Mouse (Mus musculus) Muller cell, postnatal 12 days (primary cell): ENCODE results near the gene Ntan1.

Source experiments
- DNase-seq: peaks from one replicate; pipeline ENCODE4 v3.0.0-alpha.2; 2015; ENCODE audit errors: inconsistent ontology term

The Ntan1 gene

GRCm38 (mm10) chr16:13831606-13832005 is 13.0 kb downstream of the Ntan1 start:
- no peak for DNase-seq

GRCm38 (mm10) chr16:13834382-13834781 is 15.7 kb downstream of the Ntan1 start:
- DNase-seq, result no peak

- DNase-seq, result no peak
Measured at GRCm38 (mm10) chr16:13840056-13840455, 21.4 kb downstream of the Ntan1 start.

GRCm38 (mm10) chr16:13840956-13841355 is 22.3 kb downstream of the Ntan1 start:
- no peak for DNase-seq

GRCm38 (mm10) chr16:13845031-13845430 is 26.4 kb downstream of the Ntan1 start:
- DNase-seq, result no peak

- DNase-seq, result no peak
Measured at GRCm38 (mm10) chr16:13846675-13847074, 28.0 kb downstream of the Ntan1 start.

- no peak for DNase-seq
Measured at GRCm38 (mm10) chr16:13848310-13848709, 29.7 kb downstream of the Ntan1 start.

- no peak for DNase-seq
Measured at GRCm38 (mm10) chr16:13851446-13851845, 32.8 kb downstream of the Ntan1 start.

- no peak for DNase-seq
Measured at GRCm38 (mm10) chr16:13853886-13854285, 35.2 kb downstream of the Ntan1 start.

GRCm38 (mm10) chr16:13866076-13866475 is 47.4 kb downstream of the Ntan1 start:
- no peak for DNase-seq

GRCm38 (mm10) chr16:13866616-13867015 is 48.0 kb downstream of the Ntan1 start:
- no peak for DNase-seq

- peak; percentile 51 for DNase-seq
Measured at GRCm38 (mm10) chr16:13867406-13867805, 48.8 kb downstream of the Ntan1 start.

GRCm38 (mm10) chr16:13867910-13868514 is 49.4 kb downstream of the Ntan1 start:
- DNase-seq, result peak; percentile 19

- DNase-seq, result no peak
Measured at GRCm38 (mm10) chr16:13875483-13875882, 56.8 kb downstream of the Ntan1 start.

- no peak for DNase-seq
Measured at GRCm38 (mm10) chr16:13883094-13883774, 64.6 kb downstream of the Ntan1 start.
